Mouse (Mus musculus): ENCODE data around the gene Hsf5. TPM values are rescaled to one million over a fixed set of nuclear protein-coding genes. Genes with fewer than 3 reads are reported as not detected.

Hsf5 gene
- polyA plus RNA-seq, 1 experiment from 2014 or later: 0.51 TPM

- 85% methylated on average over 12 of the region's 12 CpGs for WGBS
Observed at GRCm38 (mm10) chr11:87664521-87664920, 47.6 kb downstream of the Hsf5 start.

GRCm38 (mm10) chr11:87665224-87665623 lies 48.3 kb downstream of the Hsf5 start:
- H3K4me1 ChIP-seq (replicated peaks): peaks cover 6% of the 10 kb centered on the region; the same call in 1 of the 2 replicates
- no peak overlapping the region for H3K4me2 ChIP-seq
- no peak for ATAC-seq (ENCODE audit: low FRiP score)
- H3K9ac ChIP-seq: no peak overlapping the region
- peaks cover 24% of the 10 kb centered on the region for H3K27me3 ChIP-seq
- no peak overlapping the region for H3K4me3 ChIP-seq
- H3K36me3 ChIP-seq: no peaks in the 10 kb centered on the region
- no peaks in the 10 kb centered on the region for H3K9me3 ChIP-seq
- WGBS: 78% methylated on average over 6 of the region's 6 CpGs
- H3K27ac ChIP-seq: no peak overlapping the region

More at GRCm38 (mm10) chr11:87664521-87664920, 47.6 kb downstream of the Hsf5 start:
- H3K4me1 ChIP-seq (replicated peaks): peaks cover 6% of the 10 kb centered on the region; the same call in 1 of the 2 replicates
- H3K27ac ChIP-seq: no peak overlapping the region
- peaks cover 24% of the 10 kb centered on the region for H3K27me3 ChIP-seq
- no peak overlapping the region for H3K4me2 ChIP-seq
- H3K36me3 ChIP-seq: no peaks in the 10 kb centered on the region
- H3K4me3 ChIP-seq: no peak overlapping the region
- no peak for ATAC-seq (ENCODE audit: low FRiP score)
- H3K9me3 ChIP-seq: no peaks in the 10 kb centered on the region
- H3K9ac ChIP-seq: no peak overlapping the region

- Histone ChIP-seq H3K9ac (no peak overlapping the region), H3K9me3 (no peaks in the 10 kb centered on the region), H3K27ac (no peak overlapping the region), H3K27me3 (peaks cover 24% of the 10 kb centered on the region), H3K4me2 (no peak overlapping the region), H3K36me3 (no peaks in the 10 kb centered on the region), H3K4me1 (replicated peaks) (peaks cover 6% of the 10 kb centered on the region; the same call in 1 of the 2 replicates), H3K4me3 (no peak overlapping the region)
- ATAC-seq (ENCODE audit: low FRiP score): no peak
- WGBS: 88% methylated on average over 2 of the region's 2 CpGs
Observed at GRCm38 (mm10) chr11:87665658-87666057, 48.7 kb downstream of the Hsf5 start.

- no peak for ATAC-seq (ENCODE audit: low FRiP score)
- Histone ChIP-seq H3K27me3 (peaks cover 24% of the 10 kb centered on the region), H3K9me3 (no peaks in the 10 kb centered on the region), H3K4me2 (no peak overlapping the region), H3K27ac (no peak overlapping the region), H3K9ac (no peak overlapping the region), H3K4me1 (replicated peaks) (peaks cover 6% of the 10 kb centered on the region; the same call in 1 of the 2 replicates), H3K4me3 (no peak overlapping the region), H3K36me3 (no peaks in the 10 kb centered on the region)
- 80% methylated on average over 12 of the region's 12 CpGs for WGBS
Observed at GRCm38 (mm10) chr11:87666256-87667035, 49.5 kb downstream of the Hsf5 start.

- no peak overlapping the region for H3K4me3 ChIP-seq
- no peak overlapping the region for H3K9ac ChIP-seq
- no peak overlapping the region for H3K27ac ChIP-seq
- peaks cover 23% of the 10 kb centered on the region for H3K27me3 ChIP-seq
- H3K9me3 ChIP-seq: no peaks in the 10 kb centered on the region
- no peak overlapping the region for H3K4me2 ChIP-seq
- 75% methylated on average over 4 of the region's 4 CpGs for WGBS
- H3K36me3 ChIP-seq: no peaks in the 10 kb centered on the region
- no peak for ATAC-seq (ENCODE audit: low FRiP score)
- peaks cover 5% of the 10 kb centered on the region; the same call in 1 of the 2 replicates for H3K4me1 ChIP-seq (replicated peaks)
Observed at GRCm38 (mm10) chr11:87667107-87668090, 50.4 kb downstream of the Hsf5 start.

- no peak for ATAC-seq (ENCODE audit: low FRiP score)
Observed at GRCm38 (mm10) chr11:87673282-87673681, 56.3 kb downstream of the Hsf5 start.

GRCm38 (mm10) chr11:87675606-87676005 lies 58.6 kb downstream of the Hsf5 start:
- Histone ChIP-seq H3K27ac (no peak overlapping the region), H3K4me2 (no peak overlapping the region), H3K9me3 (no peaks in the 10 kb centered on the region), H3K9ac (no peak overlapping the region), H3K36me3 (no peaks in the 10 kb centered on the region), H3K4me1 (replicated peaks) (no peaks in the 10 kb centered on the region), H3K27me3 (0 out of 2 replicates have a peak, but pooled peaks cover 2% of the 10 kb centered on the region), H3K4me3 (no peak overlapping the region)
- no peak for ATAC-seq (ENCODE audit: low FRiP score)
- 94% methylated on average over 6 of the region's 6 CpGs for WGBS

More at GRCm38 (mm10) chr11:87673282-87673681, 56.3 kb downstream of the Hsf5 start:
- WGBS: 100% methylated on average over 1 of the region's 1 CpGs
- H3K27ac ChIP-seq: no peak overlapping the region
- H3K4me3 ChIP-seq: no peak overlapping the region
- H3K27me3 ChIP-seq: no peaks in the 10 kb centered on the region
- no peak overlapping the region for H3K9ac ChIP-seq
- no peaks in the 10 kb centered on the region for H3K9me3 ChIP-seq
- no peaks in the 10 kb centered on the region for H3K36me3 ChIP-seq
- H3K4me2 ChIP-seq: no peak overlapping the region
- no peaks in the 10 kb centered on the region for H3K4me1 ChIP-seq (replicated peaks)

GRCm38 (mm10) chr11:87677756-87678155 lies 60.8 kb downstream of the Hsf5 start:
- 43% methylated on average over 5 of the region's 5 CpGs for WGBS
- Histone ChIP-seq H3K4me3 (no peak overlapping the region), H3K36me3 (no peaks in the 10 kb centered on the region), H3K9ac (no peak overlapping the region), H3K4me2 (no peak overlapping the region), H3K4me1 (replicated peaks) (no peaks in the 10 kb centered on the region), H3K9me3 (no peaks in the 10 kb centered on the region), H3K27ac (no peak overlapping the region), H3K27me3 (0 out of 2 replicates have a peak, but pooled peaks cover 2% of the 10 kb centered on the region)
- no peak for ATAC-seq (ENCODE audit: low FRiP score)

GRCm38 (mm10) chr11:87678545-87678944 lies 61.6 kb downstream of the Hsf5 start:
- Histone ChIP-seq H3K9ac (no peak overlapping the region), H3K4me2 (no peak overlapping the region), H3K4me1 (replicated peaks) (no peaks in the 10 kb centered on the region), H3K36me3 (no peaks in the 10 kb centered on the region), H3K27me3 (0 out of 2 replicates have a peak, but pooled peaks cover 2% of the 10 kb centered on the region), H3K4me3 (no peak overlapping the region), H3K9me3 (no peaks in the 10 kb centered on the region), H3K27ac (no peak overlapping the region)
- 86% methylated on average over 4 of the region's 4 CpGs for WGBS
- no peak for ATAC-seq (ENCODE audit: low FRiP score)

- no peaks in the 10 kb centered on the region for H3K4me1 ChIP-seq (replicated peaks)
Observed at GRCm38 (mm10) chr11:87678976-87679375, 62.0 kb downstream of the Hsf5 start.

GRCm38 (mm10) chr11:87680786-87681185 lies 63.8 kb downstream of the Hsf5 start:
- no peak overlapping the region for H3K9ac ChIP-seq
- no peak overlapping the region for H3K4me3 ChIP-seq
- no peaks in the 10 kb centered on the region for H3K36me3 ChIP-seq
- no peaks in the 10 kb centered on the region for H3K9me3 ChIP-seq
- 0 out of 2 replicates have a peak, but pooled peaks cover 2% of the 10 kb centered on the region for H3K27me3 ChIP-seq
- ATAC-seq (ENCODE audit: low FRiP score): no peak
- no peak overlapping the region for H3K4me2 ChIP-seq
- H3K4me1 ChIP-seq (replicated peaks): no peaks in the 10 kb centered on the region
- no peak overlapping the region for H3K27ac ChIP-seq
- whole genome bisulfite sequencing: 89% methylated on average over 9 of the region's 9 CpGs

More at GRCm38 (mm10) chr11:87678976-87679375, 62.0 kb downstream of the Hsf5 start:
- Histone ChIP-seq H3K4me2 (no peak overlapping the region), H3K36me3 (no peaks in the 10 kb centered on the region), H3K9ac (no peak overlapping the region), H3K4me3 (no peak overlapping the region), H3K27ac (no peak overlapping the region), H3K27me3 (0 out of 2 replicates have a peak, but pooled peaks cover 2% of the 10 kb centered on the region), H3K9me3 (no peaks in the 10 kb centered on the region)
- whole genome bisulfite sequencing: 94% methylated on average over 7 of the region's 7 CpGs
- no peak for ATAC-seq (ENCODE audit: low FRiP score)

GRCm38 (mm10) chr11:87682096-87682495 lies 65.1 kb downstream of the Hsf5 start:
- Histone ChIP-seq H3K36me3 (no peaks in the 10 kb centered on the region), H3K9me3 (no peaks in the 10 kb centered on the region), H3K4me2 (no peak overlapping the region), H3K9ac (no peak overlapping the region), H3K27ac (no peak overlapping the region), H3K27me3 (0 out of 2 replicates have a peak, but pooled peaks cover 2% of the 10 kb centered on the region), H3K4me3 (no peak overlapping the region), H3K4me1 (replicated peaks) (no peaks in the 10 kb centered on the region)
- WGBS: 78% methylated on average over 12 of the region's 12 CpGs
- no peak for ATAC-seq (ENCODE audit: low FRiP score)
